Mouse (Mus musculus): ENCODE results near the gene Chrm5. TPM values are rescaled to one million over a fixed set of nuclear protein-coding genes. Genes with fewer than 3 reads are reported as not detected.

Gene Chrm5
- total RNA-seq (2014; rRNA removed) (2.8 and 3.5 TPM in 2 replicates), polyA plus RNA-seq (2015; fragmentation: Nextera tagmentation; extraction: Ambion mirVana) (1.3 and 1.5 TPM in 2 replicates)

DNA sequence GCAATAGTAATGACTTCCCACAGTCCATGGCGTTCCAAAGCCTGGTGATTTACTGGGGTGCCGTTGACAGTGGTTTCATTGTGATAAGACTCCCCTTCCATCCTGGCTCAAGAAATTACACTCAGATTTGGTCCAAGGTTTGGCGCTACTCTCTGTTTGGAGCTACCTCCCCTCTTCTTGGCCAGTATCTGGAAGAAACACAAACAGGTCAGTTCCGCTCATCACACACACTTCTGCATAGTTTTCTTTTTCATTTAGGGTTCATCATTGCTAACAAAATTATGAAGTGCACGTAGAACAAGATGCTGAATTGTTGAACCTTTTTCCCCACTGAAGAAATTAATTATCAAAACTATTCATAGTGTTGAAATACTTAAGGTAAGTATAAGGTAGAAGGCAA is at the start of gene Chrm5:
TSS of gene Chrm5 (minus strand) at position 101 of the 400 bp plus-strand sequence.
- 90% methylated on average over 5 of the region's 5 CpGs for WGBS
- no peak within 1 kb of the TSS for H3K4me3 ChIP-seq (ENCODE audit: low read length)
- no peaks in the 10 kb centered on the region for H3K4me1 ChIP-seq (ENCODE audit: insufficient read depth, low read length)
- no peak for TF ChIP-seq CTCF (IDR thresholded peaks at IDR 0.05; ENCODE audit: low read depth)
- H3K4me2 ChIP-seq (ENCODE audit: low read depth, low read length): no peak within 1 kb of the TSS
- no peaks in the 10 kb centered on the region for H3K9me3 ChIP-seq (ENCODE audit: low read length)
- H3K36me3 ChIP-seq (ENCODE audit: insufficient read depth, low read length): no peaks in the 10 kb centered on the region
- H3K27ac ChIP-seq: no peak within 1 kb of the TSS
- H3K27me3 ChIP-seq (ENCODE audit: insufficient read depth, low read length): no peaks in the 10 kb centered on the region
- H3K9ac ChIP-seq (replicated peaks; ENCODE audit: low read length): no peak within 1 kb of the TSS
- ATAC-seq: no peak
- DNase-seq (ENCODE audit: low spot score): no peak

GRCm38 (mm10) chr2:112526933-112527332 is 46.4 kb upstream of the Chrm5 start:
- DNase-seq (ENCODE audit: low spot score): peak; percentile 43
- 83% methylated on average over 3 of the region's 3 CpGs for WGBS

GRCm38 (mm10) chr2:112520526-112521482 is 40.2 kb upstream of the Chrm5 start:
- no peak overlapping the region for H3K4me2 ChIP-seq (ENCODE audit: low read depth, low read length)
- H3K4me1 ChIP-seq (ENCODE audit: insufficient read depth, low read length): no peaks in the 10 kb centered on the region
- H3K27me3 ChIP-seq (ENCODE audit: insufficient read depth, low read length): no peaks in the 10 kb centered on the region
- TF ChIP-seq CTCF (IDR thresholded peaks at IDR 0.05; ENCODE audit: low read depth): peak; percentile 31; the same call in 1 of the 2 replicates
- no peak overlapping the region for H3K4me3 ChIP-seq (ENCODE audit: low read length)
- no peak for ATAC-seq
- WGBS: 83% methylated on average over 4 of the region's 4 CpGs
- no peaks in the 10 kb centered on the region for H3K9me3 ChIP-seq (ENCODE audit: low read length)
- H3K27ac ChIP-seq: no peak overlapping the region
- DNase-seq (ENCODE audit: low spot score): no peak
- H3K9ac ChIP-seq (replicated peaks; ENCODE audit: low read length): no peak overlapping the region
- H3K36me3 ChIP-seq (ENCODE audit: insufficient read depth, low read length): no peaks in the 10 kb centered on the region

More at GRCm38 (mm10) chr2:112526933-112527332, 46.4 kb upstream of the Chrm5 start:
- peak; percentile 61 for ATAC-seq
- Histone ChIP-seq H3K4me1 (ENCODE audit: insufficient read depth, low read length) (no peaks in the 10 kb centered on the region), H3K4me2 (ENCODE audit: low read depth, low read length) (no peak overlapping the region), H3K9me3 (ENCODE audit: low read length) (no peaks in the 10 kb centered on the region), H3K36me3 (ENCODE audit: insufficient read depth, low read length) (no peaks in the 10 kb centered on the region), H3K27ac (no peak overlapping the region), H3K9ac (replicated peaks; ENCODE audit: low read length) (no peak overlapping the region), H3K27me3 (ENCODE audit: insufficient read depth, low read length) (no peaks in the 10 kb centered on the region), H3K4me3 (ENCODE audit: low read length) (no peak overlapping the region)
- peak; percentile 50 for TF ChIP-seq CTCF (IDR thresholded peaks at IDR 0.05; ENCODE audit: low read depth)

DNA sequence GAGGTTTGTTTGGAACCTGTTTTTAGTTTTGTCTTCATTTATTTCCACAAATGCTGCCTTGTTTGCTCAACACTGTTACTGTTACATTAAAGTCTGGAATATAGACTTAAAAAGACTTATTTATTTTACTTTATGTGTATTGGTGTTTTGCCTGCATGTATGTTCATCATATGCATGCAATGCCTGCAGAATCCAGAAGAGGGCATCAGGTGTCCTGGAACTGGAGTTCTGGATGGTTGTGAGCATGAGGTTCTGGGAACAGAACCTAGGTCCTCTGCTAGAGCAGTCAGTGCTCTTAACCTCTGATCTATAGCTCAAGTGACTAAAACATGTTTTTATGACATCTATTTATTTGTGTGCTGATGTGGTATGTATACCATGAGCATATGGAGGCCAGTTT is 38.0 kb upstream of the Chrm5 start:
- DNase-seq (ENCODE audit: low spot score): no peak
- no peak overlapping the region for H3K4me2 ChIP-seq (ENCODE audit: low read depth, low read length)
- no peaks in the 10 kb centered on the region for H3K27me3 ChIP-seq (ENCODE audit: insufficient read depth, low read length)
- H3K4me1 ChIP-seq (ENCODE audit: insufficient read depth, low read length): no peaks in the 10 kb centered on the region
- no peaks in the 10 kb centered on the region for H3K36me3 ChIP-seq (ENCODE audit: insufficient read depth, low read length)
- TF ChIP-seq CTCF (IDR thresholded peaks at IDR 0.05; ENCODE audit: low read depth): 0 out of 2 replicates have a peak, but pooled peaks have one; percentile 2
- no peaks in the 10 kb centered on the region for H3K9me3 ChIP-seq (ENCODE audit: low read length)
- no peak overlapping the region for H3K9ac ChIP-seq (replicated peaks; ENCODE audit: low read length)
- no peak overlapping the region for H3K4me3 ChIP-seq (ENCODE audit: low read length)
- H3K27ac ChIP-seq: no peak overlapping the region
- ATAC-seq: no peak

- DNase-seq (ENCODE audit: low spot score) (no peak), ATAC-seq (no peak)
- WGBS: 96% methylated on average over 3 of the region's 3 CpGs
Measured at GRCm38 (mm10) chr2:112517218-112517617, 36.6 kb upstream of the Chrm5 start.

GRCm38 (mm10) chr2:112516728-112517127 is 36.2 kb upstream of the Chrm5 start:
- 92% methylated on average over 3 of the region's 3 CpGs for WGBS
- H3K27me3 ChIP-seq (ENCODE audit: insufficient read depth, low read length): no peaks in the 10 kb centered on the region
- H3K9ac ChIP-seq (replicated peaks; ENCODE audit: low read length): no peak overlapping the region
- no peak overlapping the region for H3K27ac ChIP-seq
- H3K4me1 ChIP-seq (ENCODE audit: insufficient read depth, low read length): no peaks in the 10 kb centered on the region
- ATAC-seq (no peak), DNase-seq (ENCODE audit: low spot score) (no peak)
- H3K4me3 ChIP-seq (ENCODE audit: low read length): no peak overlapping the region
- H3K9me3 ChIP-seq (ENCODE audit: low read length): no peaks in the 10 kb centered on the region
- no peak for TF ChIP-seq CTCF (IDR thresholded peaks at IDR 0.05; ENCODE audit: low read depth)
- H3K36me3 ChIP-seq (ENCODE audit: insufficient read depth, low read length): no peaks in the 10 kb centered on the region
- H3K4me2 ChIP-seq (ENCODE audit: low read depth, low read length): no peak overlapping the region

More at GRCm38 (mm10) chr2:112517218-112517617, 36.6 kb upstream of the Chrm5 start:
- H3K27ac ChIP-seq: no peak overlapping the region
- H3K27me3 ChIP-seq (ENCODE audit: insufficient read depth, low read length): no peaks in the 10 kb centered on the region
- H3K9ac ChIP-seq (replicated peaks; ENCODE audit: low read length): no peak overlapping the region
- H3K36me3 ChIP-seq (ENCODE audit: insufficient read depth, low read length): no peaks in the 10 kb centered on the region
- H3K4me2 ChIP-seq (ENCODE audit: low read depth, low read length): no peak overlapping the region
- no peak overlapping the region for H3K4me3 ChIP-seq (ENCODE audit: low read length)
- H3K9me3 ChIP-seq (ENCODE audit: low read length): no peaks in the 10 kb centered on the region
- TF ChIP-seq CTCF (IDR thresholded peaks at IDR 0.05; ENCODE audit: low read depth): no peak
- no peaks in the 10 kb centered on the region for H3K4me1 ChIP-seq (ENCODE audit: insufficient read depth, low read length)

DNA sequence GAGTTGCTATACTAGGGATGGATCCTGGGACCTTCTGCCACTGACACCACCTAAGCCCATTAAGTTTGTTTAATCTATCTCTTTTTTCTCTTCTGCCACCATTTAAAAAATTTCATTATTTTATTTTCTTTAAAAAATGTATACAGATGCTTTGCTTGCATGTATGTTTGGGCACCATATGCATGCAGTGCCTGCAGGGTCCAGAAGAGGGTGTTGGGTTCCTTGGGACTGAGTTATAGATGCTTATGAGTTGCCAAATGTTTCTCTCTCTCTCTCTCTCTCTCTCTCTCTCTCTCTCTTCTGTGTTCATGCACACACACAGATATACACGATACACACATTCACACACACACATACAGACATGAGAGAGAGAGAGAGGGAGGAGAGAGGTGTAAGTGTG is 32.5 kb upstream of the Chrm5 start:
- DNase-seq (ENCODE audit: low spot score): no peak
- 93% methylated on average over 1 of the region's 1 CpGs for WGBS
- Histone ChIP-seq H3K9me3 (ENCODE audit: low read length) (no peaks in the 10 kb centered on the region), H3K27me3 (ENCODE audit: insufficient read depth, low read length) (no peaks in the 10 kb centered on the region), H3K9ac (replicated peaks; ENCODE audit: low read length) (no peak overlapping the region), H3K36me3 (ENCODE audit: insufficient read depth, low read length) (no peaks in the 10 kb centered on the region), H3K4me2 (ENCODE audit: low read depth, low read length) (no peak overlapping the region), H3K4me3 (ENCODE audit: low read length) (no peak overlapping the region), H3K4me1 (ENCODE audit: insufficient read depth, low read length) (no peaks in the 10 kb centered on the region), H3K27ac (no peak overlapping the region)
- TF ChIP-seq CTCF (IDR thresholded peaks at IDR 0.05; ENCODE audit: low read depth): peak; percentile 31; the same call in 1 of the 2 replicates
- no peak for ATAC-seq

Data from hindbrain, postnatal 0 days (tissue).